Mouse (Mus musculus) testis, adult 2 months (tissue): ENCODE data around the gene Dsn1.

Experiments used
- CTCF ChIP-seq: fragments of 200-500 bp; IDR thresholded peaks from 2 replicates; pipeline ENCODE4 v1.5.1; 2012; ENCODE audit warnings: low read depth, mild to moderate bottlenecking, inconsistent platforms, low read length, moderate library complexity; ENCODE audit not compliant: control insufficient read depth, insufficient read depth, insufficient replicate concordance
- POLR2A ChIP-seq: fragments of 200-500 bp; IDR thresholded peaks from 2 replicates; pipeline ENCODE4 v1.6.1; 2012; ENCODE audit warnings: low read depth, mild to moderate bottlenecking, inconsistent platforms, low read length, moderate library complexity; ENCODE audit not compliant: control insufficient read depth

DNA sequence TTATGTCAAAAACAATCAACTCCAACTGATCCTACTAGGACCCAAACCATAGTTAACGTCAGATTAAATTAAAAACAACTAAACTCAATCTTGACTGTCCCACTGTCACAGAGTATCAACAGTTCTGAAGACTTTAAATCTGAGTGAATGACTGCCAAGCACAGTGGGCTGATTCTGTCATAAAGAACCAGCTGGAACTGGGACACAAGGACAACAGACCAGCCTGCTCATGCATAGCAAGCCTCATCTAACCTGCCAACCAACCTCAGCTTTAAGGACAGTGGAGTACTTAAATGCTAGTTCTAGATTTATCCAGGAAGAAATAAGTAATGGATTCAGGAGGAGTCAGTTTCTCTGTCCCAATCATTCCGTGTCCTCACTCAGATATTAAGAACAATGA is 49.9 kb downstream of the Dsn1 start:
- no peak for TF ChIP-seq POLR2A
- no peak for TF ChIP-seq CTCF
